Mouse (Mus musculus) kidney, postnatal 4 days (tissue): ENCODE data around the gene Skp2.
"Not testable (repeated sequence)": the region's sequence is repeated elsewhere in the genome, so short reads cannot be mapped to it uniquely, and the experiment has no call there.

Experiments used
- DNase-seq, 2 experiments: peaks; one replicate each; pipeline ENCODE4 v3.0.0; 2021; ENCODE audit warnings: mixed read lengths in 2 of 2

The Skp2 gene

GRCm38 (mm10) chr15:9155325-9155724 is at the start of gene Skp2:
Skp2 (minus strand) TSS chr15:9155425.
- DNase-seq, result no peak

GRCm38 (mm10) chr15:9198421-9198820 is 43.2 kb upstream of the Skp2 start:
- no peak for DNase-seq

- DNase-seq, result not testable (repeated sequence)
Measured at GRCm38 (mm10) chr15:9192685-9193084, 37.5 kb upstream of the Skp2 start.

- DNase-seq, result no peak
Measured at GRCm38 (mm10) chr15:9189796-9190195, 34.6 kb upstream of the Skp2 start.

GRCm38 (mm10) chr15:9183995-9184394 is 28.8 kb upstream of the Skp2 start:
- DNase-seq, result no peak

- no peak for DNase-seq
Measured at GRCm38 (mm10) chr15:9177038-9177437, 21.8 kb upstream of the Skp2 start.

- DNase-seq, result no peak
Measured at GRCm38 (mm10) chr15:9164125-9164524, 8.9 kb upstream of the Skp2 start.

- no peak for DNase-seq
Measured at GRCm38 (mm10) chr15:9162557-9163070, 7.4 kb upstream of the Skp2 start.

GRCm38 (mm10) chr15:9140684-9141171 is 14.5 kb downstream of the Skp2 start:
- peak in 1 of 2 experiments; percentile 76 for DNase-seq

- peak; percentile 97 to 98 for DNase-seq
Measured at GRCm38 (mm10) chr15:9140252-9140680, 15.0 kb downstream of the Skp2 start, which contains the start of gene Lmbrd2. Lmbrd2 (plus strand) TSS chr15:9140550.

- peak in 1 of 2 experiments; percentile 29 for DNase-seq
Measured at GRCm38 (mm10) chr15:9139447-9139846, 15.8 kb downstream of the Skp2 start.

GRCm38 (mm10) chr15:9134891-9135507 is 20.2 kb downstream of the Skp2 start:
- peak; percentile 34 to 54 for DNase-seq

- peak in 1 of 2 experiments; percentile 20 for DNase-seq
Measured at GRCm38 (mm10) chr15:9132693-9133443, 22.4 kb downstream of the Skp2 start.

GRCm38 (mm10) chr15:9131499-9131888 is 23.7 kb downstream of the Skp2 start:
- no peak for DNase-seq

- DNase-seq, result peak in 1 of 2 experiments; percentile 38
Measured at GRCm38 (mm10) chr15:9130772-9131498, 24.3 kb downstream of the Skp2 start.

- no peak for DNase-seq
Measured at GRCm38 (mm10) chr15:9127051-9127791, 28.0 kb downstream of the Skp2 start.

GRCm38 (mm10) chr15:9124856-9125255 is 30.4 kb downstream of the Skp2 start:
- DNase-seq, result no peak

GRCm38 (mm10) chr15:9122989-9123388 is 32.2 kb downstream of the Skp2 start:
- DNase-seq, result no peak

- peak; percentile 47 to 66 for DNase-seq
Measured at GRCm38 (mm10) chr15:9120081-9120480, 35.1 kb downstream of the Skp2 start.

- DNase-seq, result no peak
Measured at GRCm38 (mm10) chr15:9118852-9119251, 36.4 kb downstream of the Skp2 start.

GRCm38 (mm10) chr15:9114599-9114998 is 40.6 kb downstream of the Skp2 start:
- DNase-seq, result no peak

GRCm38 (mm10) chr15:9114131-9114530 is 41.1 kb downstream of the Skp2 start:
- DNase-seq, result no peak
